Mouse (Mus musculus) midbrain, embryonic 10.5 days (tissue): ENCODE data around the gene Prkca. TPM values are rescaled to one million over a fixed set of nuclear protein-coding genes. Genes with fewer than 3 reads are reported as not detected.
A peak's percentile ranks its signal among the peaks of the same experiment; 100 is the strongest.

ENCODE experiments used
- DNase-seq: peaks from one replicate; pipeline ENCODE4 v3.0.0-alpha.2; 2017; ENCODE audit warnings: low spot score
- H3K27ac ChIP-seq: fragments of 300-500 bp; sonication (generic); replicated peaks from 2 replicates; pipeline ENCODE4 v1.5.1; 2016; ENCODE audit warnings: mild to moderate bottlenecking
- H3K27me3 ChIP-seq: fragments of 300-500 bp; sonication (generic); 2 replicates; pipeline ENCODE4 v1.6.1; 2016; ENCODE audit warnings: low read depth, mild to moderate bottlenecking; ENCODE audit not compliant: poor library complexity, severe bottlenecking
- H3K36me3 ChIP-seq: fragments of 300-500 bp; sonication (generic); 2 replicates; pipeline ENCODE4 v1.6.1; 2016; ENCODE audit warnings: mild to moderate bottlenecking, moderate library complexity
- H3K4me1 ChIP-seq: fragments of 300-500 bp; sonication (generic); 2 replicates; pipeline ENCODE4 v1.6.1; 2016
- H3K4me3 ChIP-seq: fragments of 300-500 bp; sonication (generic); 2 replicates; pipeline ENCODE4 v1.5.1; 2016; ENCODE audit warnings: mild to moderate bottlenecking, moderate library complexity
- H3K9me3 ChIP-seq: fragments of 300-500 bp; sonication (generic); replicated peaks from 2 replicates; pipeline ENCODE4 v1.6.1; 2016; ENCODE audit warnings: mild to moderate bottlenecking
- WGBS: fragments of 180-500 bp; shearing (Covaris S2); methylation state at CpG from one replicate; pipeline ENCODE4 v1.1.7; 2016; 5-methylcytosine and 5-hydroxymethylcytosine counted together
- polyA plus RNA-seq: library from polyadenylated mRNA; unstranded; fragments of >200 nt; fragmentation: Nextera tagmentation; extraction: Ambion mirVana; gene quantifications from 2 replicates; pipeline ENCODE4 v1.2.1, GENCODE M21; 2016

Gene Prkca
- polyA plus RNA-seq, result 2.5 and 2.6 TPM in 2 replicates

DNA sequence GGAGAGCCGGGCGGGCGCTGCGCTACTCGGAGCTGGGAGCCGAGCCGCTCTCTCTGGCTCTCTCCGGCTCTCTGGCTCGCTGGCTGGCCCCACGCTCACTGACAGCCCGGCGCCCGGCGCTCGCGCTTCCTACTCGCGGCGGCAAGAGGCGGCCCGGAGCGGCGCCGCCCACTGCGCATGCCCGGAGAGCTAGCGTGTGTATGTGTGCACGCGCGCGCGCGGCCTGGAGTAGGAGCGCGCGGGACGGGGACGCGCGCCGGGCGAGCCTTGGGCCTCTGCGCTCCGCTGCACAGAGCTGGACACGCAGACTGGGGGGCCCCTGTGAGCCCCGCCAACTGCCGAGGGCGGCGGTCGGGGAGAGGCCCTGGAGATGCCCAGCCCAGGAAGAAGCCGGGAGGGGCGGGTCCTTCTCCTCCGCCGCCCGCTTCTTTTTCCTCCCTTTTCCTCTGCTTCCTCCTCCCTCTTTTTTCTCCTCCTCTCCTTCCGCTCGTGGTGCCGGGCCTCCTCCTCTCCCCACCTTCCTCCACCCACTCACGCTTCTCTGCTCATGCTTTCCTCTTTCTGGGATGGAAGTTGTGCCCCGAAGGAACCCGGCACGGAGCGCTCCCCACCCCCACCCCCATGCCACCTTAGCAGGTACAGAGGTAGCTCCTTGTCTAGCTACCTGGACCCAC lies at the start of gene Prkca:
Gene Prkca, minus strand, starts transcription at position 140 of the 674 bp plus-strand sequence.
- peak within 1 kb of the TSS; percentile 89 for H3K27ac ChIP-seq
- H3K4me1 ChIP-seq, result peaks cover 35% of the 10 kb centered on the region
- peak within 1 kb of the TSS; percentile 89 for H3K4me3 ChIP-seq
- WGBS, result under 1% methylated on average over 63 of the region's 63 CpGs
- no peaks in the 10 kb centered on the region for H3K9me3 ChIP-seq
- DNase-seq, result peak; percentile 92
- H3K27me3 ChIP-seq, result peaks cover 60% of the 10 kb centered on the region
- H3K36me3 ChIP-seq, result no peaks in the 10 kb centered on the region

DNA sequence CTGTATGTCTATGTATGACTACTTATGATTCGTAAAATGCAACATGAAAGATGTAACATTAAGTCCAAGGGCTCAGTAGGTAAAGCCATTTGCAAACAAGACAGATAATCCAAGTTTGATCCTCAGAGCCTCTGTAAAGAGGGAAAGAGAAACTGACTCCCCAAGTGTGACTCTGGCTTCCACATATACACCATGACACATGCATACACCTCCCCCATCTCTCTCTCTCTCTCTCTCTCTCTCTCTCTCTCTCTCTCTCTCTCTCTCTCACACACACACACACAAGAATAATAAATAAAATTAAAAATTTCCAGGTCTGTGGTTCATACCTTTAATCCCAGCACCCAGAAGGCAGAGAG lies 41.9 kb upstream of the Prkca start:
- 93% methylated on average over 1 of the region's 1 CpGs for WGBS
- H3K27ac ChIP-seq, result no peak overlapping the region
- H3K4me1 ChIP-seq, result peaks cover 5% of the 10 kb centered on the region; the same call in 1 of the 2 replicates
- no peaks in the 10 kb centered on the region for H3K27me3 ChIP-seq
- H3K4me3 ChIP-seq, result no peak overlapping the region
- no peaks in the 10 kb centered on the region for H3K9me3 ChIP-seq
- DNase-seq, result no peak
- no peaks in the 10 kb centered on the region for H3K36me3 ChIP-seq

DNA sequence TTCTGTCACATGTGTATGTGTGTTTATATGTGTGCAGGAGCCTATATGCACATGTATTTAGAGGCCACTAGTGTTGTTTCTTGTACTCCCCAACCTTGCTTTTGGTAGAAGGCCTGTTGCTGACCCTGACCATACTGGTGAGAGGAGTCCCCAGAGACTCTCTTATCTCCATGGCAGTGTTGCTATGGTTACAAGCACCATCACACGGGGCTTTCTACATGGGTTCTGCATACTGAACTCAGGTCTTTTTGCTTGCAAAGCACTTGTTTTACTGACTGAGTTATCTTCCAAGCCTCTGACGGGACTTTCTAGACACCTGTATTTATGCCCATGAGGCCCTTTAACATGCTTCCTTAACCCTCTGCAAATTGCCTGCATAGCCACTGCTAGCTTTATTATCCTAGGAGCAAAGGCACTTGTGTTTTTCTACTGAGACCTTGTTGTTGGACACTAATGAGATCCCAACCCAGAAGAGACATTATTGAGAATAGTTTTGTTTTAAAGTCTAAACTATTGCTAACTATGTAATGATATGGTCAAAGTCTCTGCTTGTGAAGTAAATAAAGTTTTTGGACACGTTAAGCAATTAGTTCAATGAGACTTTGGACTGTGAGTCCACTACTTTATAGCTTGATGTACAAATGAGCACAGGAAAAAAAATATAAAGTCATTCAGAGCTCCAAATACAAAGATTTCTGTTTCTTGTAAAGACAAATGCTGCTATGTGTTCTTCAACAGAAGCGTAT lies 41.4 kb upstream of the Prkca start:
- Histone ChIP-seq H3K4me1 (peaks cover 5% of the 10 kb centered on the region; the same call in 1 of the 2 replicates), H3K9me3 (no peaks in the 10 kb centered on the region), H3K27me3 (no peaks in the 10 kb centered on the region), H3K27ac (no peak overlapping the region), H3K36me3 (no peaks in the 10 kb centered on the region), H3K4me3 (no peak overlapping the region)
- WGBS, result 69% methylated on average over 4 of the region's 4 CpGs
- peak; percentile 15 for DNase-seq

DNA sequence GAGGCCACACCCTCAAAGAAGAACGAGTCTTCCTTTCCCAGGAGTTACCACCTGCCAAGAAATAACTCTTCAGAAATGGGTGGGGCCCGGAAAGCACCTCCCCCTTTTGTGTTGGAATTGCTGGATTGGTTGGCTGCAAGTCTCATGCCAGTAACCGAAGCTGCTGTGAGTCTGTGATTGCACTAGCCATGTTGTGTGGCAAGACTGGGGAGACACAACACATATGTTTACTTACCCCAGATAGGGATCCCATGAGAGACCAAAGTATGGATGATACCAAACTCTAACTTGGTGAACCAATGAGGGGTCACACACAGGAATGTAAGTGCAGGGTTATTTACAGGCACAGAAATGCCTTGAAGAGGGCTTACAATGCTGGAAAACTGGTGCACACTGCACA lies 38.9 kb upstream of the Prkca start:
- Histone ChIP-seq H3K4me3 (no peak overlapping the region), H3K27ac (no peak overlapping the region), H3K9me3 (no peaks in the 10 kb centered on the region), H3K36me3 (no peaks in the 10 kb centered on the region), H3K4me1 (peaks cover 9% of the 10 kb centered on the region; the same call in 1 of the 2 replicates), H3K27me3 (no peaks in the 10 kb centered on the region)
- no peak for DNase-seq
- WGBS, result 83% methylated on average over 3 of the region's 3 CpGs

DNA sequence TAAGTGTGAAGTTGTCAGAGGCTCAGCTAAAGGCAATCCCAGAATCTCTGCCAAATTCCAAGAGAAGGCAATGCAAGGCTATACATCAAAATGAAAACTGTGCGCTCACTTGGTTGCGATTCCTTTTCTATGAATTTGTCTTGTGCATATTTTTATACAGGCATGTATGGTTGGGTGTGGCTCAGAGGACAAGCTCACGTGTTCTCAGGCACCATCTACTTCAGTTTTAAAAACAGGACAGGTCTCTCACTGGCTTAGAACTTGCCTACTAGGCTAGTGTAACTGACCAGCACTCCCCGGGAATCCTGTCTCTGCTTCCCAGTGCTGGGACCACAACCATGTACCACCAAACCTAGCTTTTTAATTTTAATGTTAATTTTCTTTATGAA lies 34.6 kb upstream of the Prkca start:
- WGBS, result 88% methylated on average over 4 of the region's 4 CpGs
- no peaks in the 10 kb centered on the region for H3K9me3 ChIP-seq
- H3K4me1 ChIP-seq, result 0 out of 2 replicates have a peak, but pooled peaks cover 4% of the 10 kb centered on the region
- no peaks in the 10 kb centered on the region for H3K36me3 ChIP-seq
- H3K27ac ChIP-seq, result no peak overlapping the region
- H3K27me3 ChIP-seq, result no peaks in the 10 kb centered on the region
- no peak for DNase-seq
- H3K4me3 ChIP-seq, result no peak overlapping the region

DNA sequence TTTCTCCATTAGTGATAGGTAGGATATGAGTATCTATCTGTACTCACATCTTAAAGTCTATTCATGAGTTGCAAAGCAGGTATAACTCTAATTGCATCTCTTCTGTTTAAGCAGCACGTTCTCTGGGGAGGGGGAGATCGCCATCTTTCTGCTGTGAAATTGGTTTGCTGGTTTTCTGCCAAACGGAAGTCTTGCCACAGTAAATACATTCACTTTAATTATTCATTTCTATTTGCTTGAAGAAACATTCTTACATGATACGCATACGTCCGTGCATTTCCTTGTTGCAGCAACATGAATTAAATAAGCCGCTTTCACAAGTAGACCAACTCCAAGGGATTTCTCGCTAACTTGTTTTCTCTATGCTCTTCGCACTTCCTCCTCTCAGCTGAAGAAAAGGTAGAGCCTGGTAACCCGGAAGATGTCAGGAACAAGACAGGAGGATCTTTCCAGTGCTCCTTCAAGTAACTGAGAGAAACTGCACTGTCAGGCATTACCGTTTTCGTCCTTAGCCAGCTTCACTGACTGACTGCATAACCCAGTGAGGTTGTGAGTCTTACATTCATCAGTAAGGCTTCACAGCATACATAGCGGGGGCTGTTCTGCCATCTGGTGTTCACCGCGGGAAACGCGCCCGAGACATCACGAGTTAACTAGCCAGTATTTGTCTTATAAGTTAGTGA lies 34.1 kb upstream of the Prkca start:
- 46% methylated on average over 19 of the region's 19 CpGs for WGBS
- Histone ChIP-seq H3K36me3 (no peaks in the 10 kb centered on the region), H3K4me3 (no peak overlapping the region), H3K9me3 (no peaks in the 10 kb centered on the region), H3K4me1 (0 out of 2 replicates have a peak, but pooled peaks cover 4% of the 10 kb centered on the region), H3K27ac (no peak overlapping the region), H3K27me3 (no peaks in the 10 kb centered on the region)
- DNase-seq, result peak; percentile 76

DNA sequence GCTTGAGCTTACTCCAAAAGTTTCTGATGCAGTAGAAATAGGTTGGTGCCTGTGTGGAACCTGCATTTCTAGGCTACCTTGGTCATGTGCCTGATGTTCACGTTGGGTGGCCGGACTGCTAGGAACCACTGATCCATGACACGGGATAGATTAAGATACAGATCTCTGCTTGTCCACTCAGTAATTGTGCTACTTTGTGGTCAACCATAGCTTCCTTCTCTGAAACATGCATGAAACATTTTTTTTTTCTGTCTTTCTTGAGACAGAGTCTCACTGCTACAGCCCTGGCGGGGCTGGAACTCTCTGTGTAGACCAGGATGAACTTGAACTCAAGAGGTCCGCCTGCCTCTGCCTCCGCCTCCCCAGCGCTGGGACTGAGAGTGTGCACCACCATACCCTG lies 33.1 kb upstream of the Prkca start:
- 0 out of 2 replicates have a peak, but pooled peaks cover 4% of the 10 kb centered on the region for H3K4me1 ChIP-seq
- no peak for DNase-seq
- no peaks in the 10 kb centered on the region for H3K27me3 ChIP-seq
- H3K27ac ChIP-seq, result no peak overlapping the region
- no peaks in the 10 kb centered on the region for H3K9me3 ChIP-seq
- no peaks in the 10 kb centered on the region for H3K36me3 ChIP-seq
- 86% methylated on average over 7 of the region's 7 CpGs for WGBS
- H3K4me3 ChIP-seq, result no peak overlapping the region

DNA sequence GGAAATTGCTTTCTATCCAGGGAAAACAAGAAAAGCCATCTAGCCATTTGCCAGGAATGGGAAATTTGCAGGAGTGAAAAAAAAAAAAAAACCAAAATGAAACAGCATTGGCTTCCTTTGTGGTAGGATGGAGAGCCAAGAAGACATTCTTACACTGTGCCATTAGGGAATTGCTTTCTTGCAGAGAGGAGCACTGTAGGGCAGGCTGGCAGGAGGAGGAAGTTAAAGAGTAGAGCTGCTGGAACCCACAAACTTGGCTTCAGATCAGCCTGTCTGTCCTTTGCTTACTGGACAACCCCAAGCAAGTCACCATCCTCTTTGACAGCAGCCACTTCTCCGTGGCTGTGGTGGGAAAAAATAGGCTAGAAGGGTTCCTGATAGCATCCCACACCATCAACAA lies 23.3 kb upstream of the Prkca start:
- H3K9me3 ChIP-seq, result no peaks in the 10 kb centered on the region
- H3K27me3 ChIP-seq, result no peaks in the 10 kb centered on the region
- WGBS, result 67% methylated on average over 1 of the region's 1 CpGs
- no peak overlapping the region for H3K4me3 ChIP-seq
- H3K36me3 ChIP-seq, result no peaks in the 10 kb centered on the region
- no peak overlapping the region for H3K27ac ChIP-seq
- no peak for DNase-seq
- peaks cover 6% of the 10 kb centered on the region for H3K4me1 ChIP-seq

DNA sequence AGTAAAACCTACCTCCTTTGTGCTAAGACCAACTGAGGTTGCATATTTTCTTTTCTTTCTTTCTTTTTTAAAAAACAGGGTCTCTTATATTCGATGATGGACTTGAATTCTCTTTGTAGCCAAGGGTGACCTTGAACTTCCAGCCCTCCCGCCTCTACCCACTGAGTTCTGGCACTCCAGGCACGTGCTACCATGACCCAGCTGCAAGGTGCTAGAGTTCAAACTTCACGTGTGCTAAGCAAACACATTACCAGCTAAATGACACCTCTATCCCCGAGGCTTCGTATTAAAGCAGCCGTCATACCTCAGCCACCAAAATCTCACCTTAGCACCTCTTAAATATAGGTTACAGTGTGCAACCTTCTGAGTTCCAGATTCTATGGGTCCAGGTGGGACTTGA lies 21.9 kb upstream of the Prkca start:
- no peaks in the 10 kb centered on the region for H3K9me3 ChIP-seq
- no peak overlapping the region for H3K4me3 ChIP-seq
- no peak for DNase-seq
- 87% methylated on average over 7 of the region's 7 CpGs for WGBS
- no peak overlapping the region for H3K27ac ChIP-seq
- no peaks in the 10 kb centered on the region for H3K36me3 ChIP-seq
- H3K4me1 ChIP-seq, result peaks cover 6% of the 10 kb centered on the region
- no peaks in the 10 kb centered on the region for H3K27me3 ChIP-seq

DNA sequence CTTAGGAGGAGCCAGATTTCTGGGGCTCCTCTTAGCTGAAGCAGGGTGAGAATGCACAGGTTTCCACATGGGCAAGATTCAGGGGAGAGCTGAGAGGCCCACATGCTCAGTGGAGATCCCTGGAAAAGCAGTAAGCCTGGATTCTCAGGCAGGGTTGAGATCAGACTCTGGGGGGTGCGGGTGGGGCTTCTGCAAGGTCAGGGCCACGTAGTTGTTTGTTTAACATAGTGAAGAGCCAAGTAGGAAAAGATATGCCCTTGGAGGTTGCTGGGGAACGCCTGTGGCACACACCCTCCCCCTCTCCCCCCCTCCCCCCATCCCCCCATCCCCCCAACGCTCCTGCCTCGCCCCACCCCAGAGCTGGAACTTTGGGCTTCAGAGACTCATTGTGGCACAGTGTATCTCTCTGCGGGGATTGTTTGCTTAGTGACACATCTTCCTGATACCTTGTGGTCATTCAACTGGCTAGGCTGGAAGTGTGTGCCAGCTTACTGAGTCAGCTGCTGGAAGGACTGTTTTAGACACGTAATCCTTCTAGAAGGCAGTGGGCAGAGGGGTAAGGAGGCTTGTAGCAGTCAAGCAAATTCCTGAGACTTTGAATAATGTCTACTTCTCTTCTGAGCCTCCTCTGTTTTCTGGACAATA lies 21.3 kb upstream of the Prkca start:
- Histone ChIP-seq H3K9me3 (no peaks in the 10 kb centered on the region), H3K36me3 (no peaks in the 10 kb centered on the region)
- WGBS, result 72% methylated on average over 7 of the region's 7 CpGs

DNA sequence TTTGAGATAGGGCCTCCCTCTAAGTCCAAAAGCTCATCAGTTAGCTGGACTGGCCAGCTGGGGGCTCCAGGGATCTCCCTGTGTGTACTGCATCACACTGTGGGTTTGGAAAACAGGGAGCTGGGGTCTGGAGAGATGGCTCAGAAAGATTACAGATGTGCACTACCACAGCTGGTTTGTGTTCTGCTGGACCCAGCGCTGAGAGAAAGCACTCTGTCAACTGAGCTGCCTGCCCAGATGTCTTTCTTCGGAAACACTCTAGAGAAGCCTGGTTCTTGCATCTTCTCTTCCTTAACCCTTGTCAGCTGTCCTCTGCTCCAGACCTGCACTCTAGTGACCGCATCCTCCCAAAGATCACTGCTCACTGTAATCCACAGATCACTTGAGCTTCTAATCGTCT lies 20.3 kb upstream of the Prkca start:
- 82% methylated on average over 4 of the region's 4 CpGs for WGBS
- H3K9me3 ChIP-seq, result no peaks in the 10 kb centered on the region
- no peak overlapping the region for H3K27ac ChIP-seq
- no peak for DNase-seq
- H3K27me3 ChIP-seq, result no peaks in the 10 kb centered on the region
- H3K36me3 ChIP-seq, result no peaks in the 10 kb centered on the region
- peaks cover 6% of the 10 kb centered on the region for H3K4me1 ChIP-seq
- H3K4me3 ChIP-seq, result no peak overlapping the region

More for the DNA sequence above, 21.3 kb upstream of the Prkca start:
- H3K27me3 ChIP-seq, result no peaks in the 10 kb centered on the region
- no peak overlapping the region for H3K4me3 ChIP-seq
- no peak overlapping the region for H3K27ac ChIP-seq
- H3K4me1 ChIP-seq, result peaks cover 6% of the 10 kb centered on the region
- no peak for DNase-seq

DNA sequence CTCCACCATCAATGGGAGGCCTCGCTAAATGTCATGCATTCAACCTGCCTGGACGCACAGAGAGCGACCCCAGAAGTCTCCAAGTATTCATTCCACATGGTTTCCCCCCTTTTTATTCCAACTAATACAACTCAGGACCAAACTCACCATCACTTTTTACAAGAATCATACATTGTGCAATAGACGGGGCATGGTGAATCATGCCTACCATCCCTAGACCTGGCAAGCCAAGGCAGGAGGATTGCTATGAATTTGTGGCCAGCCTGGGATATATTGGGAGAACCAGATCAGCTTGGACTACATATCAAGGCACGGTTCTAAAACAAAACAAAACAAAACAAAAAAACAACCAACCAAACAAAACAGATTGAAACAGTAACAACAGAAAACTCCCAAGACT lies 19.2 kb upstream of the Prkca start:
- no peak for DNase-seq
- H3K36me3 ChIP-seq, result no peaks in the 10 kb centered on the region
- WGBS, result 88% methylated on average over 5 of the region's 5 CpGs
- H3K4me1 ChIP-seq, result peaks cover 6% of the 10 kb centered on the region
- H3K9me3 ChIP-seq, result no peaks in the 10 kb centered on the region
- no peak overlapping the region for H3K4me3 ChIP-seq
- no peak overlapping the region for H3K27ac ChIP-seq
- no peaks in the 10 kb centered on the region for H3K27me3 ChIP-seq
